Mouse (Mus musculus): ENCODE measurements around the gene Terb2. TPM values are rescaled to one million over a fixed set of nuclear protein-coding genes. Genes with fewer than 3 reads are reported as not detected.

Terb2 gene
- polyA plus RNA-seq, 1 experiment from 2014 or later: not detected

DNA sequence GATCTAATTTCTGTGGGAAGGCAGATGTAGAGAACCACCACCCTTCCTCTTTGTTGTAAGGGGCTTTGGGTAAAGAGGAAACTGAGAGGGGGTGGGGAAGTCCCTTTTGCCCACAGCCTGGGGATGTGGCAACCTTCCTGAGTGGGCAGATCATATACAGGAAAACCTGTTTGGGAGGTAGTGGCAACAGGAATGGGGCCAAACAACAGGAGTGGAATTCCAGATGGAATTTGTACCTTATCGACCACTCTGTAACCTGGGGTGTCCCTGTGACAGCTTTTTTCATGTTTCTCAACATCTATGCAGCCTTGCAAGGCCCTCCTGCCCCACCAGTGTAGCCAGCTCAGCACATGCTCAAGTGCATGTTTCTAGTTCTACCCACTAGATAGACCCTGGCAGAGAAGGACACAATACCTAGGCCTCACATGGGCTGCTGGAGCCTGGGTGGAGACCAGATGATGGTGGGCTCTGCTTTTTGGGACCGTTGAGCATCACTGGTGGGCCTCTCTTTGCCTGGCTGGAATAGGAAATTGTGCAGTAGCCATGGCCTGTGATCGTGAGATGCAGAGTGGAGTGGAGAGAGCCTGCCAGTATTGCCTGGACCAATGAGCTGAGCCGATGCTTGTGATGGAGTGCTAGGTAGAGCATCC, 29.9 kb upstream of the Terb2 start:
- no peak overlapping the region for H3K4me3 ChIP-seq (ENCODE audit: low read depth, low read length)
- 83% methylated on average over 4 of the region's 4 CpGs for WGBS (ENCODE audit: insufficient replicate concordance)
- 0 out of 2 replicates have a peak, but pooled peaks cover 4% of the 10 kb centered on the region for H3K4me1 ChIP-seq (ENCODE audit: control insufficient read depth, insufficient read depth, low read length)
- H3K4me2 ChIP-seq: no peak overlapping the region
- no peak overlapping the region for H3K9ac ChIP-seq (ENCODE audit: low read depth, low read length)
- H3K36me3 ChIP-seq (ENCODE audit: control insufficient read depth, insufficient read depth, low read length): no peaks in the 10 kb centered on the region
- no peak for ATAC-seq (replicated peaks; ENCODE audit: insufficient number of reproducible peaks, low FRiP score, low TSS enrichment)
- no peak overlapping the region for H3K27ac ChIP-seq (ENCODE audit: low read depth, low read length)
- H3K27me3 ChIP-seq (ENCODE audit: control insufficient read depth, insufficient read depth, low read length): no peaks in the 10 kb centered on the region
- H3K9me3 ChIP-seq (replicated peaks; ENCODE audit: control insufficient read depth, low read length): no peaks in the 10 kb centered on the region

GRCm38 (mm10) chr2:122157561-122157960, 28.5 kb upstream of the Terb2 start:
- Histone ChIP-seq H3K36me3 (ENCODE audit: control insufficient read depth, insufficient read depth, low read length) (no peaks in the 10 kb centered on the region), H3K9me3 (replicated peaks; ENCODE audit: control insufficient read depth, low read length) (no peaks in the 10 kb centered on the region), H3K4me2 (no peak overlapping the region), H3K4me1 (ENCODE audit: control insufficient read depth, insufficient read depth, low read length) (0 out of 2 replicates have a peak, but pooled peaks cover 4% of the 10 kb centered on the region), H3K27ac (ENCODE audit: low read depth, low read length) (no peak overlapping the region), H3K9ac (ENCODE audit: low read depth, low read length) (no peak overlapping the region), H3K27me3 (ENCODE audit: control insufficient read depth, insufficient read depth, low read length) (no peaks in the 10 kb centered on the region), H3K4me3 (ENCODE audit: low read depth, low read length) (no peak overlapping the region)
- no peak for ATAC-seq (replicated peaks; ENCODE audit: insufficient number of reproducible peaks, low FRiP score, low TSS enrichment)

GRCm38 (mm10) chr2:122158362-122158802, 27.7 kb upstream of the Terb2 start:
- 49% methylated on average over 6 of the region's 6 CpGs for WGBS (ENCODE audit: insufficient replicate concordance)
- H3K4me2 ChIP-seq: no peak overlapping the region
- no peak overlapping the region for H3K27ac ChIP-seq (ENCODE audit: low read depth, low read length)

DNA sequence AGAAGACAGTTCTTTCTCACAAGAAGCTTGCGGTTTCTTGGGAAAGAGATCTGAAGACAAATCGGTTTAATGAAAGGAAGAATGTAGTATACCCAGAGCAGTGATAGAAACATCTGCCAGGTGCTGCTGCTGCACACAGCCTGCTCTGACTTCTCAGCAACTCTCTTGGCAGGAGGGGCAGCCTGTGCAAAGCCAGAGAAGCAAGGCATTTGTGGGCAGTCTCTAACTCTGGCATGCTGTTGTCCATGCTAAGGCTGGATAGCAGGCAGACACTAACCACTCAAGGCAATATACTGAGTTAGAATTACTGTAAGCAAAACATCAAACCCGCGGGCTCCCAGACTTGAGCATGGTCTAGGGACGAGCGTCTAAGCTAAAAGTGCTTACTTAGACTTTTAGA, 26.4 kb upstream of the Terb2 start:
- 82% methylated on average over 6 of the region's 6 CpGs for WGBS (ENCODE audit: insufficient replicate concordance)
- H3K27me3 ChIP-seq (ENCODE audit: control insufficient read depth, insufficient read depth, low read length): no peaks in the 10 kb centered on the region
- no peak overlapping the region for H3K4me2 ChIP-seq
- H3K4me3 ChIP-seq (ENCODE audit: low read depth, low read length): no peak overlapping the region
- H3K27ac ChIP-seq (ENCODE audit: low read depth, low read length): no peak overlapping the region
- H3K9me3 ChIP-seq (replicated peaks; ENCODE audit: control insufficient read depth, low read length): no peaks in the 10 kb centered on the region
- H3K36me3 ChIP-seq (ENCODE audit: control insufficient read depth, insufficient read depth, low read length): no peaks in the 10 kb centered on the region
- H3K4me1 ChIP-seq (ENCODE audit: control insufficient read depth, insufficient read depth, low read length): 0 out of 2 replicates have a peak, but pooled peaks cover 4% of the 10 kb centered on the region
- H3K9ac ChIP-seq (ENCODE audit: low read depth, low read length): no peak overlapping the region
- ATAC-seq (replicated peaks; ENCODE audit: insufficient number of reproducible peaks, low FRiP score, low TSS enrichment): no peak

More at GRCm38 (mm10) chr2:122158362-122158802, 27.7 kb upstream of the Terb2 start:
- Histone ChIP-seq H3K9ac (ENCODE audit: low read depth, low read length) (no peak overlapping the region), H3K36me3 (ENCODE audit: control insufficient read depth, insufficient read depth, low read length) (no peaks in the 10 kb centered on the region), H3K27me3 (ENCODE audit: control insufficient read depth, insufficient read depth, low read length) (no peaks in the 10 kb centered on the region), H3K9me3 (replicated peaks; ENCODE audit: control insufficient read depth, low read length) (no peaks in the 10 kb centered on the region), H3K4me3 (ENCODE audit: low read depth, low read length) (no peak overlapping the region), H3K4me1 (ENCODE audit: control insufficient read depth, insufficient read depth, low read length) (0 out of 2 replicates have a peak, but pooled peaks cover 4% of the 10 kb centered on the region)
- no peak for ATAC-seq (replicated peaks; ENCODE audit: insufficient number of reproducible peaks, low FRiP score, low TSS enrichment)

DNA sequence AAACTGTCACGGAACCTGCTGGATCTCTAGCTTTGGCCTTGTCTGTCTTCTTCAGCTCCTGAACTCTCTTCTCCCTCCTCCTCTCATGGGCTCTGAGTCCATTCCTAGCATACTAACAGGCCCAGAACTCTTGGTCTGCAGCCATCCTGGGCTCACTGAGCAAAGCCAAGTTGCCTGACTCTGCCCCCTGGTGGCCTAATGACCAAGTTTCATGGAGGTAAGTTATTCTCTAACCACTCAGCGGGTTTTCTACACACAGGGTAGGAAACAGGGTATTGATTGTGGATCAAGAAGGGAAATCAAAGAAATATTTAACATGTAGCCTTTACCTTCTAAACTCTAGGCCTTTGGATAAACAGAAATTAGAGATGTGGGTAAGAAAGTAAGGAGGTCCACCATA, 25.4 kb upstream of the Terb2 start, which contains the start of gene Trim69:
Trim69 (plus strand) TSS at position 21 of the 400 bp plus-strand sequence.
- Histone ChIP-seq H3K9ac (ENCODE audit: low read depth, low read length) (no peak within 1 kb of the TSS), H3K9me3 (replicated peaks; ENCODE audit: control insufficient read depth, low read length) (no peaks in the 10 kb centered on the region), H3K27ac (ENCODE audit: low read depth, low read length) (peak within 1 kb of the TSS; percentile 30; the same call in 1 of the 2 replicates), H3K4me2 (no peak within 1 kb of the TSS), H3K27me3 (ENCODE audit: control insufficient read depth, insufficient read depth, low read length) (no peaks in the 10 kb centered on the region), H3K4me1 (ENCODE audit: control insufficient read depth, insufficient read depth, low read length) (0 out of 2 replicates have a peak, but pooled peaks cover 4% of the 10 kb centered on the region), H3K36me3 (ENCODE audit: control insufficient read depth, insufficient read depth, low read length) (no peaks in the 10 kb centered on the region), H3K4me3 (ENCODE audit: low read depth, low read length) (no peak within 1 kb of the TSS)
- no peak for ATAC-seq (replicated peaks; ENCODE audit: insufficient number of reproducible peaks, low FRiP score, low TSS enrichment)
- 36% methylated on average over 2 of the region's 2 CpGs for WGBS (ENCODE audit: insufficient replicate concordance)

DNA sequence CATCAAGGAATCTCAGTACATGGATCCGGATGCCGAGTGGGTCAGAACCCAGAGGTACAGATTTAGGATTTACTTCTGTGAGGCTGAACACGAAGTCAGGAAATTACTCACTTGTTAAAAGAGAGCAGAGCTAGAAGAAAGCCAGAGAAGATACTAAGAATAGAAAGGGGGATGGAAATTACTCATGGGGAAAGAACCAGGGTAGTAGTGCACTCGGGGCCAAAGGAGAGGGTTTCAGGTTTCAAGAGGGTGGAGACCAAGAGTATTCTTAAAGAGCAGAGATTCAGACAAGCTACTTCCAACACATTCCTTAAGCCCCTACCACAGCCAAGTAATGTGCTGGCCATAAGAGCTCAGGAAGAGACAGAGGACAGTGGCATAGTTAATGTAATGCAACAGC, 24.5 kb upstream of the Terb2 start:
- ATAC-seq (replicated peaks; ENCODE audit: insufficient number of reproducible peaks, low FRiP score, low TSS enrichment): no peak
- Histone ChIP-seq H3K36me3 (ENCODE audit: control insufficient read depth, insufficient read depth, low read length) (no peaks in the 10 kb centered on the region), H3K4me3 (ENCODE audit: low read depth, low read length) (no peak overlapping the region), H3K4me2 (no peak overlapping the region), H3K27me3 (ENCODE audit: control insufficient read depth, insufficient read depth, low read length) (no peaks in the 10 kb centered on the region), H3K4me1 (ENCODE audit: control insufficient read depth, insufficient read depth, low read length) (0 out of 2 replicates have a peak, but pooled peaks cover 4% of the 10 kb centered on the region), H3K27ac (ENCODE audit: low read depth, low read length) (peak overlapping the region; percentile 30; the same call in 1 of the 2 replicates), H3K9ac (ENCODE audit: low read depth, low read length) (no peak overlapping the region), H3K9me3 (replicated peaks; ENCODE audit: control insufficient read depth, low read length) (no peaks in the 10 kb centered on the region)
- WGBS (ENCODE audit: insufficient replicate concordance): 19% methylated on average over 4 of the region's 4 CpGs

DNA sequence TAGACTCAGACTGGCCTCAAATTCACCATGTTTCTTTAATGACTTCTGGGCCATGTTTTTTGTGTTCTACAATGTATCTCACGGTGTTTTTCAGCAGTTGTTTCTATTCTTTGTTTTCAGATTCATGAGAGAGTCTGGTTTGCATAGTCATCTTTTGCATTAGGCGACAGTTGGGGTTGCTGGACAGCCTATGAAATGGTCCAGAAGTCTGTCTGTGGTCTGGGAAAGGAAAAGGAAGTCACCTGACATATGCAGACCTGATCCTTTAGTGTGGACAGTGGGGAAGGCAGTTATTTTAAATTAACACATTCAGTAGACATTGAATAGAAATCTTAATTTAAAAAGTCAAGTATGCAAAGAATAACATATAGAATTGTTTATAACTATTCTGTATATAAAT, 23.5 kb upstream of the Terb2 start:
- no peak overlapping the region for H3K9ac ChIP-seq (ENCODE audit: low read depth, low read length)
- H3K4me2 ChIP-seq: no peak overlapping the region
- H3K4me3 ChIP-seq (ENCODE audit: low read depth, low read length): no peak overlapping the region
- ATAC-seq (replicated peaks; ENCODE audit: insufficient number of reproducible peaks, low FRiP score, low TSS enrichment): no peak
- H3K27me3 ChIP-seq (ENCODE audit: control insufficient read depth, insufficient read depth, low read length): no peaks in the 10 kb centered on the region
- 79% methylated on average over 2 of the region's 2 CpGs for WGBS (ENCODE audit: insufficient replicate concordance)
- no peaks in the 10 kb centered on the region for H3K9me3 ChIP-seq (replicated peaks; ENCODE audit: control insufficient read depth, low read length)
- no peaks in the 10 kb centered on the region for H3K36me3 ChIP-seq (ENCODE audit: control insufficient read depth, insufficient read depth, low read length)
- H3K27ac ChIP-seq (ENCODE audit: low read depth, low read length): no peak overlapping the region
- H3K4me1 ChIP-seq (ENCODE audit: control insufficient read depth, insufficient read depth, low read length): 0 out of 2 replicates have a peak, but pooled peaks cover 4% of the 10 kb centered on the region

DNA sequence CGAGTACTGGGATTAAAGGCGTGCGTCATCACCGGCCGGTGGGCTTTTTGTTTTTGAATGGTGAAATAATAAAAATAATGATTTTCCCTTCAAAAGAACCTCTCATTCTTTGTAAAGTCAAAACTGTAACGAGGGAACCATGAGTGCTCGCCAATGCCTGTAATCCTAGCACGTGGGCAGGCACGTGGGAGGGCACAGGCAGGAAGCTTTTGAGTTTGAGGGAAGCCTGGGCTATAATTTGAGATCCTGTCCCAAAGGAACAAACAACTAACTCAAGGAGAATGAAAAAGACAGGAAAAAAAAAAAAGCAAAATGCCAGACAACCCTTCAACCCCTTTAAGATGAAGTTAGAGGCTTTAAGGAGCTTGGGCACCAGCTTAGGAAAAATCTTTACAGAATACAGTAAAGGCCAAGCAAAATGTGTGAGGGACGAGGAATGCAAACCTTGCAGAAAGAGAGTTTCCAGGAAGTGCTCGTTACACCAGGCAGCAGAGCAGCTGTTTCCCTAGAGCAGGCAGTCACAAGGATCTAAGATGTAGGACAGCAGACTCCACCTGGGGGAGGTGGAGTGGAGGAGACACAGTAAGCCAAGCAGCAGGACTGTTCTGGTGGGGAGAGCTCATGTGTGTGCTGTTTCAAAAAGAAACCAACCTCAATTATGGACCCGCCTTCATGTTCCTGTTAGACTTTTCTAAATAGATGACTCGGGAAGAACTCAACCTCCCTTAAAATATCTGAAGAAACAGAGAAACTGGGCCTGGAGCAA, 22.5 kb upstream of the Terb2 start:
- no peak; the same call in 1 of the 2 replicates for ATAC-seq (replicated peaks; ENCODE audit: insufficient number of reproducible peaks, low FRiP score, low TSS enrichment)
- H3K27me3 ChIP-seq (ENCODE audit: control insufficient read depth, insufficient read depth, low read length): no peaks in the 10 kb centered on the region
- WGBS (ENCODE audit: insufficient replicate concordance): 73% methylated on average over 13 of the region's 13 CpGs

More for the DNA sequence above, 22.5 kb upstream of the Terb2 start:
- H3K27ac ChIP-seq (ENCODE audit: low read depth, low read length): no peak overlapping the region
- no peak overlapping the region for H3K9ac ChIP-seq (ENCODE audit: low read depth, low read length)
- 0 out of 2 replicates have a peak, but pooled peaks cover 3% of the 10 kb centered on the region for H3K4me1 ChIP-seq (ENCODE audit: control insufficient read depth, insufficient read depth, low read length)
- H3K36me3 ChIP-seq (ENCODE audit: control insufficient read depth, insufficient read depth, low read length): no peaks in the 10 kb centered on the region
- H3K4me2 ChIP-seq: no peak overlapping the region
- no peaks in the 10 kb centered on the region for H3K9me3 ChIP-seq (replicated peaks; ENCODE audit: control insufficient read depth, low read length)
- no peak overlapping the region for H3K4me3 ChIP-seq (ENCODE audit: low read depth, low read length)

All from heart, embryonic 11.5 days (tissue).